Comparison of ENCODE assay signal across 9 mouse cellular contexts in genomic region chr12:74333016-74333415, GRCm38 (mm10). TPM values are rescaled to one million over a fixed set of nuclear protein-coding genes. Genes with fewer than 3 reads are reported as not detected.
DNase-seq lines count a peak whose midpoint lies in the region; ATAC-seq lines count a peak whose summit lies in the region.
"Had no signal": no experiment of that assay in that cellular context is flagged by ENCODE, and none has a peak within 500 bp of the region (broad histone marks: within the 10 kb centered on the region; RNA-seq: fewer than 3 reads in every experiment).

No protein-coding gene starts in this region.

- H3K27ac ChIP-seq in embryonic facial prominence, embryonic 11.5 days (replicated peaks; ENCODE audit: low read depth, low read length) = no peak overlapping the region

- H3K36me3 ChIP-seq in embryonic facial prominence, embryonic 11.5 days (replicated peaks; ENCODE audit: control insufficient read depth, insufficient read depth, low read depth, low read length) = no peaks in the 10 kb centered on the region

- H3K4me3 ChIP-seq in embryonic facial prominence, embryonic 11.5 days (ENCODE audit: low read depth, low read length) = no peak overlapping the region

- H3K9ac ChIP-seq in embryonic facial prominence, embryonic 11.5 days (replicated peaks; ENCODE audit: low read length) = no peak overlapping the region

- no peaks in the 10 kb centered on the region for H3K27me3 ChIP-seq in embryonic facial prominence, embryonic 11.5 days (ENCODE audit: control insufficient read depth, insufficient read depth, low read length)

- intact Hi-C loops in heart, postnatal 14 days (cut with DNase I) = loop anchor here (5.0 kb wide), 1 partner anchor 839 kb away; no protein-coding TSS in a partner anchor

- 23% methylated on average over 13 of the region's 13 CpGs for WGBS in embryonic facial prominence, embryonic 11.5 days

- no peak overlapping the region for H3K4me2 ChIP-seq in embryonic facial prominence, embryonic 11.5 days (ENCODE audit: low read depth, low read length)

- DNase-seq in ES-CJ7 (ENCODE audit: low read depth, low spot score) = peak; percentile 82
- peak; percentile 74 to 77 for DNase-seq in adrenal gland, postnatal 36 days
- peak; percentile 82 for DNase-seq in embryonic facial prominence, embryonic 11.5 days (ENCODE audit: low spot score)
- peak; percentile 61 to 76 for DNase-seq in heart, postnatal 14 days
- DNase-seq in layer of hippocampus, adult 8-10 months (ENCODE audit: low spot score in 2 of 2) = peak; percentile 70 to 84
- DNase-seq in lung, postnatal 36 days = peak; percentile 63
- peak; percentile 81 for DNase-seq in right cerebral cortex, adult 18-20 months

- no peaks in the 10 kb centered on the region for H3K9me3 ChIP-seq in embryonic facial prominence, embryonic 11.5 days (replicated peaks; ENCODE audit: control insufficient read depth, low read length)

- H3K4me1 ChIP-seq in embryonic facial prominence, embryonic 11.5 days (ENCODE audit: control insufficient read depth, insufficient read depth, low read length) = no peaks in the 10 kb centered on the region

- 0 out of 2 replicates have a peak, but pooled peaks have one; percentile 48 for ATAC-seq in embryonic facial prominence, embryonic 11.5 days (replicated peaks; ENCODE audit: insufficient number of reproducible peaks, low FRiP score, low TSS enrichment, low read depth)
- no peak for ATAC-seq in erythroid progenitor cell, adult 5-6 weeks (replicated peaks; ENCODE audit: low FRiP score, poor library complexity, severe bottlenecking)

RNA-seq across cellular contexts. Expression of gene Gm11042, which starts 16.8 kb away (rescaled TPM):
- not detected for total RNA-seq in adrenal gland, postnatal 36 days (2021)
- polyA plus RNA-seq in embryonic facial prominence, embryonic 11.5 days (2014; fragmentation: Nextera tagmentation; extraction: Ambion mirVana) = not detected in 2 replicates
- not detected for total RNA-seq in heart, postnatal 14 days (2021)
- total RNA-seq in layer of hippocampus, adult 8-10 months (2022) = not detected
- total RNA-seq in erythroid progenitor cell, adult 5-6 weeks (2015; ENCODE audit: low replicate concordance) = not detected in 2 replicates
- total RNA-seq in erythroid progenitor cell, adult 5-6 weeks (2017; ENCODE audit: low replicate concordance) = not detected in 2 replicates
- polyA plus RNA-seq: heart, embryonic 16.5 days had no signal
